Mouse (Mus musculus): ENCODE data around the gene Arl8b. TPM values are rescaled to one million over a fixed set of nuclear protein-coding genes. Genes with fewer than 3 reads are reported as not detected.

Arl8b gene
- polyA plus RNA-seq, 1 experiment from 2014 or later, result 94.1 TPM

- WGBS, result under 1% methylated on average over 56 of the region's 67 CpGs
- peak; percentile 99 for ATAC-seq (ENCODE audit: insufficient read depth, low FRiP score)
Observed at GRCm38 (mm10) chr6:108828234-108828868, 45.5 kb downstream of the Arl8b start, which contains the start of gene Edem1. Edem1 (plus strand) TSS chr6:108828641.

GRCm38 (mm10) chr6:108828872-108829271 is 46.0 kb downstream of the Arl8b start:
- WGBS, result 0% methylated on average over 56 of the region's 56 CpGs
- Histone ChIP-seq H3K27ac (ENCODE audit: low read length) (peak overlapping the region; percentile 85), H3K9me3 (replicated peaks; ENCODE audit: control insufficient read depth, low read length) (no peaks in the 10 kb centered on the region), H3K4me3 (replicated peaks; ENCODE audit: low read length) (peak overlapping the region; percentile 98), H3K4me1 (ENCODE audit: control insufficient read depth, insufficient read depth, low read length) (peaks cover 27% of the 10 kb centered on the region), H3K36me3 (ENCODE audit: control insufficient read depth, insufficient read depth, low read length) (no peaks in the 10 kb centered on the region), H3K27me3 (ENCODE audit: control insufficient read depth, insufficient read depth, low read length) (no peaks in the 10 kb centered on the region), H3K4me2 (ENCODE audit: low read depth, low read length) (peak overlapping the region; percentile 92), H3K9ac (ENCODE audit: low read length) (peak overlapping the region; percentile 98)
- ATAC-seq (ENCODE audit: insufficient read depth, low FRiP score), result peak; percentile 9; the same call in 1 of the 2 replicates

More at GRCm38 (mm10) chr6:108828234-108828868, 45.5 kb downstream of the Arl8b start, which contains the start of gene Edem1:
- Histone ChIP-seq H3K27ac (ENCODE audit: low read length) (peak within 1 kb of the TSS; percentile 85), H3K4me1 (ENCODE audit: control insufficient read depth, insufficient read depth, low read length) (peaks cover 22% of the 10 kb centered on the region), H3K27me3 (ENCODE audit: control insufficient read depth, insufficient read depth, low read length) (no peaks in the 10 kb centered on the region), H3K4me2 (ENCODE audit: low read depth, low read length) (peak within 1 kb of the TSS; percentile 92), H3K9me3 (replicated peaks; ENCODE audit: control insufficient read depth, low read length) (no peaks in the 10 kb centered on the region), H3K36me3 (ENCODE audit: control insufficient read depth, insufficient read depth, low read length) (no peaks in the 10 kb centered on the region), H3K9ac (ENCODE audit: low read length) (peak within 1 kb of the TSS; percentile 98), H3K4me3 (replicated peaks; ENCODE audit: low read length) (peak within 1 kb of the TSS; percentile 98)

GRCm38 (mm10) chr6:108829386-108830370 is 46.8 kb downstream of the Arl8b start:
- H3K27me3 ChIP-seq (ENCODE audit: control insufficient read depth, insufficient read depth, low read length), result no peaks in the 10 kb centered on the region
- H3K4me1 ChIP-seq (ENCODE audit: control insufficient read depth, insufficient read depth, low read length), result peaks cover 27% of the 10 kb centered on the region
- no peak for ATAC-seq (ENCODE audit: insufficient read depth, low FRiP score)
- 12% methylated on average over 22 of the region's 22 CpGs for WGBS
- peak overlapping the region; percentile 85 for H3K27ac ChIP-seq (ENCODE audit: low read length)
- H3K9me3 ChIP-seq (replicated peaks; ENCODE audit: control insufficient read depth, low read length), result no peaks in the 10 kb centered on the region
- peak overlapping the region; percentile 98 for H3K9ac ChIP-seq (ENCODE audit: low read length)
- peak overlapping the region; percentile 92 for H3K4me2 ChIP-seq (ENCODE audit: low read depth, low read length)
- H3K4me3 ChIP-seq (replicated peaks; ENCODE audit: low read length), result peak overlapping the region; percentile 98
- no peaks in the 10 kb centered on the region for H3K36me3 ChIP-seq (ENCODE audit: control insufficient read depth, insufficient read depth, low read length)

- Histone ChIP-seq H3K9ac (ENCODE audit: low read length) (no peak overlapping the region), H3K27me3 (ENCODE audit: control insufficient read depth, insufficient read depth, low read length) (no peaks in the 10 kb centered on the region), H3K36me3 (ENCODE audit: control insufficient read depth, insufficient read depth, low read length) (no peaks in the 10 kb centered on the region), H3K27ac (ENCODE audit: low read length) (no peak overlapping the region), H3K4me3 (replicated peaks; ENCODE audit: low read length) (no peak overlapping the region), H3K4me1 (ENCODE audit: control insufficient read depth, insufficient read depth, low read length) (peaks cover 37% of the 10 kb centered on the region), H3K4me2 (ENCODE audit: low read depth, low read length) (no peak overlapping the region), H3K9me3 (replicated peaks; ENCODE audit: control insufficient read depth, low read length) (no peaks in the 10 kb centered on the region)
- 50% methylated on average over 1 of the region's 1 CpGs for WGBS
- no peak for ATAC-seq (ENCODE audit: insufficient read depth, low FRiP score)
Observed at GRCm38 (mm10) chr6:108832170-108832569, 49.3 kb downstream of the Arl8b start.

GRCm38 (mm10) chr6:108832989-108833388 is 50.1 kb downstream of the Arl8b start:
- Histone ChIP-seq H3K4me3 (replicated peaks; ENCODE audit: low read length) (no peak overlapping the region), H3K4me1 (ENCODE audit: control insufficient read depth, insufficient read depth, low read length) (peaks cover 31% of the 10 kb centered on the region), H3K9me3 (replicated peaks; ENCODE audit: control insufficient read depth, low read length) (no peaks in the 10 kb centered on the region), H3K9ac (ENCODE audit: low read length) (no peak overlapping the region), H3K27ac (ENCODE audit: low read length) (peak overlapping the region; percentile 56; the same call in 1 of the 2 replicates), H3K4me2 (ENCODE audit: low read depth, low read length) (no peak overlapping the region; the same call in 1 of the 2 replicates), H3K36me3 (ENCODE audit: control insufficient read depth, insufficient read depth, low read length) (no peaks in the 10 kb centered on the region), H3K27me3 (ENCODE audit: control insufficient read depth, insufficient read depth, low read length) (no peaks in the 10 kb centered on the region)
- WGBS, result 51% methylated on average over 6 of the region's 6 CpGs
- ATAC-seq (ENCODE audit: insufficient read depth, low FRiP score), result no peak

GRCm38 (mm10) chr6:108833963-108834697 is 51.2 kb downstream of the Arl8b start:
- Histone ChIP-seq H3K27me3 (ENCODE audit: control insufficient read depth, insufficient read depth, low read length) (no peaks in the 10 kb centered on the region), H3K4me2 (ENCODE audit: low read depth, low read length) (0 out of 2 replicates have a peak overlapping the region, but pooled peaks have one; percentile 29)

GRCm38 (mm10) chr6:108835765-108836691 is 53.1 kb downstream of the Arl8b start:
- WGBS, result 70% methylated on average over 16 of the region's 16 CpGs
- Histone ChIP-seq H3K9me3 (replicated peaks; ENCODE audit: control insufficient read depth, low read length) (no peaks in the 10 kb centered on the region), H3K4me3 (replicated peaks; ENCODE audit: low read length) (no peak overlapping the region), H3K4me1 (ENCODE audit: control insufficient read depth, insufficient read depth, low read length) (peaks cover 21% of the 10 kb centered on the region), H3K36me3 (ENCODE audit: control insufficient read depth, insufficient read depth, low read length) (no peaks in the 10 kb centered on the region), H3K27me3 (ENCODE audit: control insufficient read depth, insufficient read depth, low read length) (no peaks in the 10 kb centered on the region), H3K4me2 (ENCODE audit: low read depth, low read length) (no peak overlapping the region), H3K9ac (ENCODE audit: low read length) (peak overlapping the region; percentile 55; the same call in 1 of the 2 replicates), H3K27ac (ENCODE audit: low read length) (peak overlapping the region; percentile 59)
- peak; percentile 54; the same call in 1 of the 2 replicates for ATAC-seq (ENCODE audit: insufficient read depth, low FRiP score)

More at GRCm38 (mm10) chr6:108833963-108834697, 51.2 kb downstream of the Arl8b start:
- Histone ChIP-seq H3K4me1 (ENCODE audit: control insufficient read depth, insufficient read depth, low read length) (peaks cover 31% of the 10 kb centered on the region), H3K4me3 (replicated peaks; ENCODE audit: low read length) (no peak overlapping the region), H3K36me3 (ENCODE audit: control insufficient read depth, insufficient read depth, low read length) (no peaks in the 10 kb centered on the region), H3K27ac (ENCODE audit: low read length) (peak overlapping the region; percentile 56; the same call in 1 of the 2 replicates), H3K9ac (ENCODE audit: low read length) (no peak overlapping the region), H3K9me3 (replicated peaks; ENCODE audit: control insufficient read depth, low read length) (no peaks in the 10 kb centered on the region)
- ATAC-seq (ENCODE audit: insufficient read depth, low FRiP score), result peak; percentile 66; the same call in 1 of the 2 replicates
- WGBS, result 56% methylated on average over 8 of the region's 8 CpGs

- Histone ChIP-seq H3K4me2 (ENCODE audit: low read depth, low read length) (no peak overlapping the region), H3K9ac (ENCODE audit: low read length) (no peak overlapping the region), H3K36me3 (ENCODE audit: control insufficient read depth, insufficient read depth, low read length) (peaks cover 3% of the 10 kb centered on the region; the same call in 1 of the 2 replicates), H3K27ac (ENCODE audit: low read length) (peak overlapping the region; percentile 2; the same call in 1 of the 2 replicates), H3K9me3 (replicated peaks; ENCODE audit: control insufficient read depth, low read length) (no peaks in the 10 kb centered on the region), H3K4me3 (replicated peaks; ENCODE audit: low read length) (no peak overlapping the region), H3K4me1 (ENCODE audit: control insufficient read depth, insufficient read depth, low read length) (peaks cover 21% of the 10 kb centered on the region), H3K27me3 (ENCODE audit: control insufficient read depth, insufficient read depth, low read length) (no peaks in the 10 kb centered on the region)
- ATAC-seq (ENCODE audit: insufficient read depth, low FRiP score), result no peak
- 81% methylated on average over 4 of the region's 4 CpGs for whole genome bisulfite sequencing
Observed at GRCm38 (mm10) chr6:108837081-108837480, 54.2 kb downstream of the Arl8b start.

Data from stomach, embryonic 16.5 days (tissue).